Mouse (Mus musculus) gastrocnemius, postnatal 25 days (tissue): Measurements from ENCODE around the gene March7. TPM values are rescaled to one million over a fixed set of nuclear protein-coding genes. Genes with fewer than 3 reads are reported as not detected.

Experiments
- DNase-seq: peaks from one replicate; pipeline ENCODE4 v3.0.0; 2022
- long read RNA-seq, 2 experiments: library from polyadenylated mRNA; stranded (forward); transcript quantifications; one replicate each; pipeline ENCODE4 v2.0.0; 2021
- total RNA-seq, 2 experiments: library from RNA; stranded (reverse); gene quantifications; 1 replicate in 1 of 2; 2 replicates in 1 of 2; pipeline ENCODE4 v1.2.3; 2021

The March7 gene
- 10 to 100 TPM; 19.7 to 20.6 TPM for total RNA-seq
- long read RNA-seq, experiment 1, transcript March7-203 (10 exons, 3,594 nt) = major isoform, 6 of 12 reads
- long read RNA-seq, experiment 1, partial matches to known transcripts = 1 of 12 reads
- long read RNA-seq, experiment 1, other reads (novel, unspliced or antisense) = 5 of 12 reads
- long read RNA-seq, experiment 2, transcript March7-203 (10 exons, 3,594 nt) = major isoform, 11 of 18 reads
- long read RNA-seq, experiment 2, partial matches to known transcripts = 2 of 18 reads
- long read RNA-seq, experiment 2, other reads (novel, unspliced or antisense) = 3 of 18 reads

- DNase-seq = peak; percentile 89
These were observed at the start of gene March7, which contains the start of gene Baz2b for GRCm38 (mm10) chr2:60209703-60210651. Gene March7 (plus strand): TSS chr2:60209887. Gene Baz2b (minus strand): TSS chr2:60209839.

DNA sequence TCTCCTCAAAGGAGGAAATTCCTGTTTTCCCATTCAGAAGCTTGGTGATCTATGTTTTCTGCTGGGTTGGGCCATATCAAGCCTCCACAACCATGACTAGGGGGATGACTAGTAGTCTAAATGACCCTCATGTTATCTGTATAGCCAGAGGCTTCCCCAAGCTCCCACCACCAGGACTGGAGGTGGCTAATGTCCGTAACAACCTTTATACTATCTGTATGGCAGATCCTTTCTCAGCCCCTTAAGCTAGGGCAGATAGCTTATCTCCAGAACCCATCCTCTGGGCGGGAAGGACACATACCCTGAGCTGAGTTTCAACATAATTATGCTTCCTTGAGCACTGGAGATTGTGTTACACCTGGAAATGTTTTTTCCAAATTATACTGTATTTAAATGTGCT, 45.9 kb upstream of the March7 start:
- no peak for DNase-seq

DNA sequence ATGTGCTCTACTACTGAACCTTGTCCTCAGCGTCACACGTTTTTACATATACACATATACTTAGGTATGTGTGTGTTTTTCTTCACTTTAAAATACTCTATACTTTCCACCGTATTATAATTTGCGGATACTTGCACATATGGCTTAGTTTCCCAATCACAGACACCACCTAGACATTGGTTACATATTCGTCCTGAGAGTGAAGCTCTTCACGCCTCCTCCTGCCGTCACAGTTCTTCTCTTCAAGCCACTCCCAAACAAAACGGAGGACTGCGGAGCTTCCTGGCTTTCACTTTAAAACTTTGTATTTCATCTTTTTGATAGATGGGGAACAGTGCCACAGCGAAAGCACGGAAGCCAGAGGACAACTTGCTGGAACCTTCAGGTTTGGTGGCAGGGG, 44.0 kb upstream of the March7 start:
- no peak for DNase-seq

GRCm38 (mm10) chr2:60166878-60167277, 42.8 kb upstream of the March7 start:
- DNase-seq = no peak

GRCm38 (mm10) chr2:60171786-60172530, 37.7 kb upstream of the March7 start:
- DNase-seq = peak; percentile 14

DNA sequence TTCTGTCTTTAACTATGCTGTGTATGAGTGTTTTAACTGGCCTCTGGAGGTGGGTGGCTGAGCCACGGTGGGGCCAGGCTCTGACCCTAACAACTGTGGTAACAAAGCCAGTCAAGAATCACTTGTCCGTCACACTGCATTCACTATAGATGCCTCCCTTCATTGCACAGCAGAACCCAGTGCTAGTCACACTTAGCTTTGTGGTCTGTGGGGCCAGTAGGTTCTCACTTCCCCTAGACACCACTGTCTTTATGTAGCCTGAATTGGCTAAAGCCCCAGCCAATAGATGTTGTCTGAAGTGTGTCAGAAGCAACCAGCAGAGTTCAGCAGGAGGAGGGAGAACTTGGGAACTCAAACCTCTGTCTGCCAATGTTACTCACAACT, 37.2 kb upstream of the March7 start:
- DNase-seq = no peak

- DNase-seq = no peak
These were observed 36.5 kb upstream of the March7 start for GRCm38 (mm10) chr2:60173190-60173589.

DNA sequence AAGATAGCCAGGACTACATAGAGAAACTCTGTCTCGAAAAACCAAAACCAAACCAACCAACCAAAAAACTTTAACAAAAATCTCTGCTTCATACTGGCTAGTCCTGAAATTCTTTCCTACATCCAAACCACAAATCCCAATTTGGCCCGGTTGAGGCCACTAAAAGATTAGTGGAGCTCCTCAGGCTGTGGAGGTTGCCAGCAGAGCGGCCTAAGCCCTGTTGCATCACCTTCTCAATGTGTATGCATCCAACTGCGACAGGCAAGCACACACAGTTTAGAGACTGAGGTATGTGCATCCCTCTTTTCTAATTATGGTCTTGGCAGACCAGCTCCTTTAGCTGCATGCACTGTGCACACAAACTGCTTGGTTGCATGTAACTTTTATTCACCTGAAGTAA, 36.1 kb upstream of the March7 start:
- DNase-seq = no peak

DNA sequence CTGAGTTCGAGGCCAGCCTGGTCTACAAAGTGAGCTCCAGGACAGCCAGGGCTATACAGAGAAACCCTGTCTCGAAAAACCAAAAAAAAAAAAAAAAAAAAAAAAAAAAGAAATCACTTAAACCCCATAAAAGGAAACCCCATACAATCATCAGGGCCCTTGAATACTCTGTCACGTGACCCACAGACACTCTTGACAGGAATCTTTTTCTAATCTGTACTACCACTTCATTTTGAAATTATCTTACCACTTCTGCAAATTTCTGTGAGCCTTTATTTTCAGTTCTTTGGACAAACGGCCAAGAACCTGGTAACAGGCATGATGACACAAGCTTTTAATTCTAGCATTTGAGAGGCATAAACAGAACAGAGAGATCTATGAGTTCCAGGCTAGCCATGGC, 34.6 kb upstream of the March7 start:
- DNase-seq = no peak

DNA sequence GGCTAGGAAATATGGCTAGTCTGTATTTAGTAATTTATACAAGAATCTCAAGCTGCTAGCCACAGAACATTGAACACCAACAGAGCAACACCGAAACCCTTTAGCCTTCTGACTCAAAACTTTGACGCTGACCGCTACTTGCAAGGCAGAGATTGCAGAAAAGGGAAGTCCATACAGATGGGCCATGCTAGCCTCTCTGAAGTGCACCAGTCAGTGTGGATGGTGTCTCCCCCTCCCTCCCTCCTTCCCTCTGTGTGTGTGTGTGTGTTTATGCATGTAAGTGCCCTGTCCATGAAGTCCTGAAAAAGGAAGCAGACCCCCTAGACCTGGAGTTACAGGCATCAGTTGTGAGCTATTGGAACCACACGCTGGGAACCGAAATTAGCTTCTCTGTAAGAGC, 33.6 kb upstream of the March7 start:
- no peak for DNase-seq

DNA sequence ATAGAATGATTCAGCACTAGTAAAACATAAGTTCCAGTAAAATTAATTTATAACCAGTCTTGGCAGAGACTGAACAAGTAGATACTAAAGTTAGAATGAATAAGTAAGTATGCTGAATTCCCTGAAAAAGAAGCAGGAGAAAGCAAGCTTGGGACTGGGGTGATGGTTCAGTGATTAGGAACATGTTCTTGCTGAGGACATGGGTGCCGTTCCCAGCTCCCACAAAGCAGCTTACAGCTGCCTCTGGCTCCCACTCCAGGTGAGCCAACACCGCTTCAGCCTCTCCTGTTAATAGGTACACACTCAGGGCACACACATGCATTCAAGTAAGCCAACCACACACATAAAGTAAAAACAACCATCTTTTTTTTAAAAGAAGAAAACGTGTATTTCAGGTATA, 32.2 kb upstream of the March7 start:
- DNase-seq = no peak

- no peak for DNase-seq
These were observed 28.0 kb upstream of the March7 start for GRCm38 (mm10) chr2:60181696-60182095.

DNA sequence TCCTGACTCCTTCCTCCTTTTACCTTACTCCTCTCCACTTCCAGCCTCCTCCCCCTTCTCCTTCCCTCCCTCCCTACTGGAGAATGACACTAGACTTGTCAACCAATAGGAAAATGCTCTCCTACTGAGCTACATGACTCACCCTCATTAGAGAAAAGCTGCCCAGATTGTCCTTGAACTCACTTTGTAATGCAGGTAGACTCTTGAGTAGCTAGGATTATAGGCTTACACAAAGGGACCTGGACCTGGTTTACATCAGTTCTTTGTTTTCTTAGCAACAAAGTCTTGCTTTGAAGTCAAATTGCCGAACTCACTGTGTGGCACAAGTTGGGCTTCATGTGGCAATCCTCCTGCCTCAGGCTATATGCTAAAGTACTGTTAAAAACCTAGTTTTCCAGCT, 12.8 kb upstream of the March7 start:
- no peak for DNase-seq

DNA sequence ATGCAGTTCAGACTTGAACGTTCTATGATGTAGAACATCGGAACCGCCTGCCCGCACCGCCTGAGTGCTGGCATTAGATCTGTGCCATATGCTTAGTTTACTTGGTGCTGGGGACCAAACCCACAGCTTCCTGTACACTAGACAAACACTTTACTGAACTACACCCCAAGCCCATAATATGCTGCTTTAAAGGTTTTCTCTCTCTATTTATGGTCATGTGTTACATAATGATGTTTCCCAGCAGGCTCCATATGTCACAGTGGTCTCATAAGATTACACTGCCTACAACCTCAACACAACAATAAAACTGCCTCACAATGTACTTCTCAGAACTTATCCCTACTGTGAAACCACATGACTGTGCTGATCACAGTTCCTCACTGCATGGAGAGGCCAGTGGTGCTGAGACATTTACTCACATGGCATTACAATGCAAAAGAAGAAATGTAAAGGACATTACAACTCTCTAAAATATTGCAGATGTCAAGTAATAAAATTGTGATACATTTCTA, 9.6 kb upstream of the March7 start:
- no peak for DNase-seq

GRCm38 (mm10) chr2:60200667-60201066, 9.0 kb upstream of the March7 start:
- DNase-seq = peak; percentile 11

- DNase-seq = no peak
These were observed 6.7 kb upstream of the March7 start for GRCm38 (mm10) chr2:60202900-60203530.

- DNase-seq = no peak
These were observed 6.0 kb upstream of the March7 start for GRCm38 (mm10) chr2:60203733-60204132.

GRCm38 (mm10) chr2:60204162-60204561, 5.5 kb upstream of the March7 start:
- no peak for DNase-seq

GRCm38 (mm10) chr2:60205795-60206194, 3.9 kb upstream of the March7 start:
- no peak for DNase-seq

DNA sequence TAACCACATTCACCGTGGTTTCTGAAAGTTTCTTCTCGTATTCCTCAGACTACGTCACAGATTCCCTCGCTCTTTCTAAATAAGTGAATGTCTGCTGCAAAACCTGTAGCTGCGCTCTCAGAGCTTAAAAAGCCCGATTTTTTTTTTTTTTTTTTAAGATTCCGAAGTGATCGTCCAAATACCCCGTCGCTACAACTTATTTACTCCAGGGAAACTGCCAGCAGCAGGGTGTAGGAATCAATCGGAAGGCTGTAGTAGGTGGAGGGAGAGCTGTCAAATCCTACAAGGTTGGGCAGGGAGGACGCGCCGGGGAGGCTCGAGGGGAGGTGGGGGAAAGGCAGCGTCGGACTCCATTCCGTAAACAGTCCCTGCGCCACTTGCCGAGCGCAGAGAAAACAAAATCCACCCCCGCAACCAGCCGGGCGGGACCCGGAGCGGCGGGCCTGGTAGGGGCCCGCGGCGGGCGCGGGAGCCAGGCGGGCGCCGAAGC, 520 bp upstream of the March7 start:
- peak; percentile 43 for DNase-seq

DNA sequence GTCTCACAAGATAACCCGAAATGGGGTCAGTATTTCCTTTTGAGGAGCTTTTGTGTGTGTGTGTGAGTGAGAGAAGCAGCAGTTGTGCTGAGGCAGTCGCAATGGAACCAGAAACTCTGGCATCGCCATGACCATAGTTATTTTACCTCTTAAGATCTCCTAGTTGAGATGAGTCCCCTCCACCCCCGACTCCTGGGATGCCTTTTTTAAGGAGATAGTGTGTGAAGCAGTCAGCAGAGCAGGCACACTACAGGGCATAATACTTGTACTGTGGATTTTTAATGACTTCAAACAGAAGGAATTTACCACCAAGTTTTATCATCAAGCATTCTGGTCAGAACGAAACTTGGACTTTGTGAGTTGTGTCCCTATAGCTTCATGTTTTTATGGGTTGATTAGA, 1.1 kb downstream of the March7 start:
- no peak for DNase-seq

- DNase-seq = no peak
These were observed 2.8 kb downstream of the March7 start for GRCm38 (mm10) chr2:60212488-60212887.
